Mouse (Mus musculus) adrenal gland, postnatal 4 days (tissue): ENCODE data around the gene Maf. TPM values are rescaled to one million over a fixed set of nuclear protein-coding genes. Genes with fewer than 3 reads are reported as not detected.
A peak's percentile ranks its signal among the peaks of the same experiment; 100 is the strongest.

ENCODE experiments used
- DNase-seq, 2 experiments: peaks; one replicate each; pipeline ENCODE4 v3.0.0; 2021 to 2022; ENCODE audit warnings: low spot score in 2 of 2, mixed read lengths in 2 of 2
- long read RNA-seq, 2 experiments: library from polyadenylated mRNA; stranded (forward); transcript quantifications; one replicate each; pipeline ENCODE4 v2.0.0; 2021
- total RNA-seq, 2 experiments: library from RNA; stranded (reverse); gene quantifications; 2 replicates each; pipeline ENCODE4 v1.2.3; 2021

Maf gene
- 10 to 100 TPM; 38.7 to 40.8 TPM for total RNA-seq
- long read RNA-seq, experiment 1, full-length matches to known transcripts: 10 of 10 reads
- long read RNA-seq, experiment 1, partial matches to known transcripts: 0 of 10 reads
- long read RNA-seq, experiment 1, other reads (novel, unspliced or antisense): 0 of 10 reads
- long read RNA-seq, experiment 2, full-length matches to known transcripts: 27 of 30 reads
- long read RNA-seq, experiment 2, partial matches to known transcripts: 0 of 30 reads
- long read RNA-seq, experiment 2, other reads (novel, unspliced or antisense): 3 of 30 reads

DNA sequence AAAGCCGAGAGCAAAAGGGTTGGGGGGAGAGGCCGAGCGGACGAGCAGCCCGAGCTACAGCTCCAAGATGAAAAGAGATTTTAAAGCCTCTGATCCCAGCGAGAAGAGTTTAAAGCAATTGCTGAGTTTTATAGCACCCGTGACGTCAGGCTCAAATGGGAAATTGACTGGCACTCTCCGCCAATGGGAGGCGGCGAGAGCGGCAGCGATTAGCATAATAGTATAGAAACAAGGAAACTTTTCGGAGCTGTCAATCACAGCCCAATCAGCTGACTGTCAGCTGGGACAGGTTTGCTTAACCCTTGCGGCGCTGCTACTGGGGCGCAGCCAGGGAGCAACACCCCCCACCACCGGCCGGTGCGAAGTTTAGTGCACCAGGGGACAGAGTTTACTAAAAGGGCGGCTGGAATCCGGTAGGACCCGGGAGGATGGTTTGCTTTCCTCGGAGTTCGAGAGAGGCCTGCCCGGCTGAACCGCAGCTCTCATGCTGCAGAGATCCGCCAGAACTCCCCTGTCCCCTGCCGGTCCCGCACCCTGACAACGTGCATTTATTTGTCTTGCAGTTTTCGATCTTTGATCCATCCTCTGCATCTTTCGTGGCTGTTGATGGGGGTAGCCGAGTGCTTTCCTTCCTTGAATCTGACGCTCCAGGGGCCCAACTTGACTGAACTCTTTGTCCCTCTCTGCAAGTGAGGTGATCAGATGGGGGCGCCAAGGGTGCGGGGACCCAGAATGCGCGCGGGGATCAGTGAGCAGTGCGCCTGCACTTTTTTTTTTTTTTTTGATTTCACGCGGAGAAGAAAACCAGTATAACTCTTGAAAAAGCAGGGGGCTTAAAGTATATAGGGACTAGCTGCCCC, at the start of gene Maf:
Gene Maf, minus strand, starts transcription at position 64 of the 860 bp plus-strand sequence.
- peak; percentile 41 to 79 for DNase-seq

DNA sequence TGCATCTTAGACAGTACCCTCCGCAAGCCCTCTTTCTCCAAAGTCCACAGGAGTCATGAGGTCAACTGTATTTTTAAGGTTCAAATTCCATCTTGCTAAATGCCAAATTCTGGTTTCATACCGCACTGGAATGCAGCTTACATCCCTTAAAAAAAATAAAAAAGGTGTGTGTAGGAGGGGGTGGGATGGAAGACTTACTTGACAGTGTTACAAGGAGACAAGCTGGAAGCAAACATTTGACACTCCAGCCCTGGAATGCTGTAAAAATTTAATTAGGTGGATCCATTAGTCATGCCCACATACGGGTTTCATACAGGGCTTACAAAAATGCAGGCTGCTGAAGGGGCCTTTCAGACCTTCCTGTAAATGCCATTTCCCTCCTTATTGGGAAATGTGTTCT, 49.4 kb upstream of the Maf start:
- no peak for DNase-seq

GRCm38 (mm10) chr8:115756027-115756426, 48.4 kb upstream of the Maf start:
- no peak for DNase-seq

GRCm38 (mm10) chr8:115754694-115755093, 47.1 kb upstream of the Maf start:
- no peak for DNase-seq

DNA sequence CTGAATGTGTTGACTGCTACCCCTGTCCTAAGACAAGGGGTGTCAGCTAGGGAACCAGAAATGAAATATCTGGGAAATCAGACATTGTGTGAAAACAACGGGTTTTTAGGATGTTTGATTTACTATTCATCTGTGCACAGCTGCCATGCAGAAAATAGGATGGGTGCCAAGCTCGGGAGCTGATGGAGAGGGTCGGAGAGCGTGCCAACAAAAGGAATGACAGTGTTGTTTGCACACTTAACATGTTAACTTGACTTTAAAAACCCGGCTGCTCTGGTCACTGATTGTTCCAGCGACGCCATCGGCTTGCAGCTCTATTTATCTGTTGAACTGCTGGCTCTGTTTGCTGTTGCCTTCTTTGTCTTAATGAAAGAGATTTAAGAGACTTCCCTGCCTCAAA, 46.2 kb upstream of the Maf start:
- DNase-seq: no peak

- no peak for DNase-seq
Observed at GRCm38 (mm10) chr8:115747426-115747825, 39.8 kb upstream of the Maf start.

- no peak for DNase-seq
Observed at GRCm38 (mm10) chr8:115745648-115746047, 38.1 kb upstream of the Maf start.

GRCm38 (mm10) chr8:115743441-115743840, 35.8 kb upstream of the Maf start:
- DNase-seq: no peak

- DNase-seq: no peak
Observed at GRCm38 (mm10) chr8:115742646-115743045, 35.1 kb upstream of the Maf start.

DNA sequence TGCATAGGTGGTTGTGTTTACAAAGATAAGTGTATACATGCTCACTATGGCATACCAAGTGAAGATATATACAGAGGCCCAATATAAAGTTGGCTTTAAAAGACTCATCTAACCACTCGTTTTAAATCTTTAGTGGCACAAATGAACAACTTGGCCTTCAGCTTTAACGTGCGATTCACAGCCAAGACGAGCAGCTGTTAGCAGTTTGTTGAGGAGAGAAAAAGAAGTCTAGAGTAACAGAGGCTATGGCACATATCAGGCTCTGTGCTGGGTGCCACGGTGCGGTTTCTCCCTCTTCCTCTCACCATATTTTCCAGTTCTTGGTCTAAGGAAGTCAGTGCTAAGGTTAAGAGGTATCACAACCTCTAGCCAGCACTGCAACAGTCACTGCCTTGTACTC, 34.4 kb upstream of the Maf start:
- DNase-seq: no peak

DNA sequence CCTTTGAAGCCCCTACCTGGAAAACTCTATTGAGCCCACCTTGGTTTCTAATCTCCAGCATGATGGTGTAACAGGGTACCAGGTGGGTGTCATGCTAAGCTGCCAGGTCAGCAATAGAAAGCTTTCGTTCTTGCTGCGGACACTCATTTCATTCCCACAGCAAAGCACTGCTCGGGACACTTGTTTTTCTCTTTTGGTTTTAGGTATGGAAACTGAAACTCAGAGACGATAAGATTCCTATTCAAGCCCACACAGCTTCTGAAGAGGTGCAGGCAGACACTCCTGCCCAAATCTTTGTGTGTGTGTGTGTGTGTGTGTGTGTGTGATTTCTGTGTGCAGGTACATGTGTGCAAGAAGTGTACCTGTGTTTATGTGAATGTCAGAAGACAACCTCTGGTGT, 32.2 kb upstream of the Maf start:
- no peak for DNase-seq

DNA sequence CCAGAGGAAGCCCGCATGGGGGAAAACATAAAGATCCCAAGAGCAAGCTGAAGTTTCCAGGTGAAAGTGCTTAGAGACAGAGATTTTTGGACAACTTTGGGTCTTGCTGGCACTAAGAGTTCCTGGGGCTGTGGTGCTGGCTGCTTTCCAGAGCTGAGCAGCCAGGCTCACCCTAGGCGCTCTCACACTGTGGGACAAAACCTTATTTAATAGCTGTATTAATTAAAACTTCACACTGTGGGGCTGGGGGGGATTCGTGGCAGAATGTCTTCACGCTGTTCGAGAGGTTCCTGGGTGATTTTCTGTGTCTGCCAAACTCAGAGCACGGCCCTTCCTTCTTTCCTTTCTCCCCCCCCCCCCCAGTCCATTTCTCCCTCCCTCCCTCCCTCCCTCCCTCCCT, 24.8 kb upstream of the Maf start:
- no peak for DNase-seq

GRCm38 (mm10) chr8:115726807-115727206, 19.2 kb upstream of the Maf start:
- DNase-seq: no peak

DNA sequence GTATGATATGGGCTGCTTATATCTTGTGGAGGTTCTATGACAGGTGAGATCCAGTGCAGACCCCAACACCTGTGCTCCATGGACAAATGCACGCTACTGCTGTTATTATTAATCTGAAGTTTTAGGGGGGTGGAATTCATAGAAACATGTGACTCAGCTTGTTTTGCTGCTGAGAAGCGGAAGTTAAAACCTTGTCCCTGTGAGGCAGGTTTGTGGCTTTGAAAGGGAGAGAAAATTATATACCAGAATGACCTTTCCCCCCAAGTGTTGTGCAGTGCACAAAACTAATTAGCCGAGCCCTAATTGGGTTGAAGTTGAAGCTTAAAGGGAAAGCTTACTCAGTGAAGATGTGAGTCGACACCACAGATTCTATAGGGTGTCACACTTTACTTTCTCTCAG, 18.6 kb upstream of the Maf start:
- no peak for DNase-seq

DNA sequence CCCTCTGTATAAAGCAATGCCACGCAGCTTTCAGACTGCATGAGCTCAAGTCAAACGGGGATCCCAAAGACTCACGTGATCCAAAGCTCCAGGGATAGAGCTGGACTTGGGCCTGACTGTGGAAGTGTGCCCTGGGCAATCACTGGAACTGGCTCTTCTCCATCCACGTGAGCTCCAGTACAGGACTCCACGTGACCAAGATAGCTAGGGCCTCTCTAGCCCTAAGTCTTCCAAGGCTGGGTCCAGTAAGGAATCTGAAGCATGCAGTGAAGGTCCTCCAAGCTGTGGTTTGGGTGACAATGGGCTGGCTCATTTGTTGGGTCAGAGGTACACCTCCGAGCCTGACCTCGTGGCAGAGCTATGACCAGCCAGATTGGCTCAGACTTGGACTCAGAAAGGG, 11.5 kb upstream of the Maf start:
- DNase-seq: no peak

- DNase-seq: no peak
Observed at GRCm38 (mm10) chr8:115718621-115719020, 11.0 kb upstream of the Maf start.

GRCm38 (mm10) chr8:115715262-115715661, 7.7 kb upstream of the Maf start:
- DNase-seq: no peak

GRCm38 (mm10) chr8:115711106-115711505, 3.5 kb upstream of the Maf start:
- no peak for DNase-seq

DNA sequence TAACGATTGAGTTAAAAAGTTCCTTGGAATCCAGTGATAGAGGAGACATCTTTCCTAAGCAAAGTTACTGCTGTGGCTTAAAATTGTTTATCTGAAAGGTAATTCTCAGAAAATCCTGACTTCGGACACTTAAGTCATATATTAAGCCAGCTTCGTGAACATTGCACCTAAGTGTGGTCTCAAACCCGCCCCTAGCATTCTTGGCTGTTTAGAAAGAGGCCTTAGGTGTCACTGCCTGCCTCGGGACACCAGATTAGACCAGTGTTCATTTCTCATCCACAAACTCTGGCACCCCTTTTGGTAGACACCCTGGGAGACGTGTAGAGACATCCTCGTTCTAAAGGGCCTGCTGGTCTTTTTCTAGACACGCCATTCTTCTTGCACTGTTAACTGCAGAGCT, 2.3 kb upstream of the Maf start:
- DNase-seq: no peak

- DNase-seq: peak; percentile 50 to 69
Observed at GRCm38 (mm10) chr8:115708936-115709780, 1.6 kb upstream of the Maf start.

GRCm38 (mm10) chr8:115706861-115707730, 498 bp downstream of the Maf start:
- DNase-seq: peak; percentile 28 to 42
